Mouse (Mus musculus): ENCODE results near the gene Mlf2. TPM values are rescaled to one million over a fixed set of nuclear protein-coding genes. Genes with fewer than 3 reads are reported as not detected.

Mlf2 gene
- total RNA-seq, 2 experiments from 2014 or later, result 670 to 685 TPM

DNA sequence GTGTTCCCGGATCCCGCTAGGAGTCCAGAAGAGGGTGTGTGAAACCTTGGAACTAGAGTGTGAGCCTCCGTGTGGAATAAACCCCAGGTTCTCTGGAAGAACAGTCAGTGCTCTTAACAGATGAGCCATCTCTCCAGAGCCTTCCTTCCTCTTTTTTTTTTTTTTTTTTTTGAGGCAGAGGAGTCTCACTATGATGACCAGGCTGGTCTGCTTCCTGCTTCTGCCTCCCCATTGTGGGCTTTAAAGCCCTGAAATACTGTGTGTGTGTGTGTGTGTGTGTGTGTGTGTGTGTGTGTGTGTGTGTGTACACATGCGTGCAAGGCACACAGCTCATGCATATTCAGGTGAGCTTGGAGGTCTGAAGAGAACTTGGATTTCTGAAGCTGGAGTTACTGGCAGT is 9.6 kb upstream of the Mlf2 start:
- intact Hi-C loops (cut with DNase I), result no loop called here

DNA sequence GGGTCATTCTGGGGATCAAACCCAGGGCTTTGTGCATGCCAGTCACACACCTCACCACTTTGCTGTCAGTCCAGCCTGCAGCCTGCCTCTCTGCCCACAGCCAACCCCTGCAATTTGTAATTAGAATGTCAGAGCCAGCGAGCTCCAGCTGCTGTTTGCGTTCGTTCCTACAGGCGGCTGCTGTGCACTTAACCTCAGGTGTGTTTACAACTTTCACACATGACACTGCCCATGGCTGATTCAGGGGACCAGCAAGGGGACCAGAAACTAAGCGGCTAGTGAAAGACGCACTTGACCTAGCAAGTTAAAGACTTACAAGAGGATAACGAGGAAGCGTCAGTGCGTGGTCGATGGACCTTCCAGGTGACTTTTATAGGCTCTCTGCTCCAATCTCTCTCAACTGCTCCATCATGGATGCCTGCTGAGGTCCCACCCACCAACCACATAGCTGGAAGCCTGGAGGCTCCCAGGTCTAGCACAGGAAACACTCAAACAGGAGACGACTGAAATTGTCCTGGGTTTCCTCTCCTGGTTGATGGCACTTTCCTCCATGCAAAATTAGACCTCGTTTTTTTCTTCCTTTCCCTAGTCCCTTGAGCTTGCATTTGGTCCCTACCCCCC is 5.9 kb upstream of the Mlf2 start:
- intact Hi-C loops (cut with DNase I), result no loop called here
- DNase-seq (ENCODE audit: low spot score in 2 of 2), result no peak

More for the DNA sequence above, 9.6 kb upstream of the Mlf2 start:
- DNase-seq (ENCODE audit: low spot score in 2 of 2), result no peak

DNA sequence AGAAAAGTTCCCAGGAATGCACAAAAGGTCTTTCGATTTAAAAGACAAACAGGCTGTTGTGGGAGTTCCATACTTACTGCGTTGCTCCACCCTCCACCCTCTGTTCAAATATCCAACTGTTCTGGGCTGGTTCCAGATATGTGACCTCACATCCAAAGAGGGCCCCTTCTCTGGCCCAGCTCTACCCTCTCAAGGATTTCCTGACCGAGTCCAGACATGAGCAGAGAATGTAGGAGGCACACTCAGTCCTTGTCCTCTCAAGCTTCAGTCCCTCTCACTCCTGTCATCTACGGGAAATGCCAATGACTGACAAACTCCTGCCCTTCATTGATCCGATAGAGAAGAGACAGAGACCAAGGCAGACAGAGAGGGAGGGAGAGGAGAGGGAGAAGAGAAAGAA is 5.2 kb upstream of the Mlf2 start:
- intact Hi-C loops (cut with DNase I), result no loop called here
- no peak for DNase-seq (ENCODE audit: low spot score in 2 of 2)

DNA sequence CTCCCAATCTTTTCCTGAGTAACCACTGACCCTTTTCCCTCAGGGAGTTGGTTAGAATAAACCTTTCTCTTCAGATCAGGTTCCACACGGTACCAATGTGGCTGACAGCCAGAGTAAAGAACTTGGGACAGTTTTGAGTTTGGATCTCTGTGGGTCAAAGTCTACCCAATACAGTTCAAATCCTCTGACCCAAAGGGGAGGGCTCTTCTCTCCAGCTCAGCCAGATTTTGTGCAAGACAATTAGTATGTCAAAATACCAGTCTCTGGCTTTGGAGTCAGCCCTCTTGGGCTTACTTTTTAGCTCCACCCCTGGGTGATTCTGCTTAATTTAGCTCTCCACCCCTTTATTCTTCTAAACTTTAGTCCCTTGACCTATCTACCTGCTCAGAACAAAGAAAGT is 955 bp upstream of the Mlf2 start:
- DNase-seq (ENCODE audit: low spot score in 2 of 2), result no peak
- intact Hi-C loops (cut with DNase I), result loop anchor here (1.0 to 5.0 kb wide), 3 partner anchors 13 to 77 kb away; partner anchors contain the start of genes Gpr162 and Zfp384

DNA sequence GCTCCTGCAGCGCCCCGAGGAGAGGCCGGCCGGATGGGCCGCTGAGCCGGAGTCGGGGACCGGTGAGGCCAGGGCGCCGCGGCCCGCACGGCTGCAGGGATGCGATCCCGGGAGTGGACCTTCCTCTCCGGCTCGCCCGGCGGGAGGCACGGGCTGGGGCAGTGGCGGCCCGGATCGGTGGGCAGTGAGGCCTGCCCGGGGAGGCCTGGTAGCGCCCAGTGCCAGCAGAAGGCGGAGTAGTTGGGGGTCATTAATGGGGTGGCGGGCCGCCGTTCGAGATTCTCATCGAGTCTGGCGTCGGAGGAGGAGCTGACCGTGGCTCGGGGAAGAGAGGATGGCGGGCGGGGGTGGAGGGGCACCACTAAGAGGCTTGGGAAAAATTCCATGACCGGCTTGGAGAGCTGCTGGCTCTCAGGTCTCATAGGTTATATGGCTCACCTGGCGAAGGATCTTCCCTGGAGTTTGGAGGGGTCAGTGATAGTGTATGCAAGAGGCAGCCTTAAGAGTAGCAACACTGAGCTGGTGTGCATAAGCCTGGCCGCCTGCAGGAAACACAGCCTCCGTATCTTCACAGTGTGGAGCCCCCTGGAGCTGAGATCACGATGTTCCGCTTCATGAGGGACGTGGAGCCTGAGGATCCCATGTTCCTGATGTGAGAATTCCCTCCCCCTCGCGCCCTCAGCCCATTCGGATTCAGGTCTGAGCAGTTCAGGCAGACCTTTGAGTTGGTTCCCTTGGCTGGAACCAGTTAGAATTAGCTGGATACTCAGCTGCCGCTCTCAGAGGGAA is 533 bp downstream of the Mlf2 start:
- DNase-seq (ENCODE audit: low spot score in 2 of 2), result peak; percentile 65 to 86
- intact Hi-C loops (cut with DNase I), result loop anchor here (5.0 kb wide), 2 partner anchors 69 to 76 kb away; partner anchors contain the start of genes Gpr162 and Zfp384

DNA sequence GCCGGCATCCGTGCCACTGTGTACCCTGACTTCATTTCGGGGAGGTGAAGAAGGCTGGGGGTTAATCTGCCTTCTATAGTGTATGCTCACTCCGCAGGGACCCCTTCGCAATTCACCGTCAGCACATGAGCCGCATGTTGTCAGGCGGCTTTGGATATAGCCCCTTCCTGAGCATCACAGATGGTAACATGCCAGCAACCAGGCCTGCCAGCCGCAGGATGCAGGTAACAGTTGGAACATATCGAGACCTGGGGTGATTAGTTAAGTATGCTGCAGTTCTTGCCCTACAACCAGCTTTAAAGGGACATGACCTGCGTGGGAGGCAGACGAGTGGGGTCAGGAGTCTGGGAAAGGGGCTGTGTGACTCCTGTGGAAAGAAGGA is 1.1 kb downstream of the Mlf2 start:
- intact Hi-C loops (cut with DNase I), result loop anchor here (5.0 kb wide), 2 partner anchors 70 to 75 kb away; partner anchors contain the start of genes Gpr162 and Zfp384
- DNase-seq (ENCODE audit: low spot score in 2 of 2), result no peak

DNA sequence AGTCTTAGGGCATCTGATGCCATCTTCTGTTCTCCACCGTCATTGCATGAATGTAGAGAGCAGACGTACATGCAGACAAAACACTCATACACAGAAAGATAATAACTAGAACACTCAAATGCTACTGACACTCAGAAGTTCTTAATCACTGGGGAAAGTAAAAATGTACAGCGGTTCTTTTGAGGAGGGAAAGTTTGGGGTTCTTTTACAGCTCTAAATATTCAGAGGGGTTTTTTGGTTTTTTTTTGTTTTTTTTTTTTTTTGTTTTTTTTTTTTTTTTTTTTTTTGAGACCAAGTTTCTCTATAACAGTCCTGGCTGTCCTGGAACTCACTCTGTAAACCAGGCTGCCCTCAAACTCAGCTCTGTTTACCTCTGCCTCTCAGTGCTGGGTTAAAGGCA is 1.9 kb downstream of the Mlf2 start:
- intact Hi-C loops (cut with DNase I), result loop anchor here (5.0 kb wide), 2 partner anchors 71 to 74 kb away; partner anchors contain the start of genes Gpr162 and Zfp384
- DNase-seq (ENCODE audit: low spot score in 2 of 2), result no peak

DNA sequence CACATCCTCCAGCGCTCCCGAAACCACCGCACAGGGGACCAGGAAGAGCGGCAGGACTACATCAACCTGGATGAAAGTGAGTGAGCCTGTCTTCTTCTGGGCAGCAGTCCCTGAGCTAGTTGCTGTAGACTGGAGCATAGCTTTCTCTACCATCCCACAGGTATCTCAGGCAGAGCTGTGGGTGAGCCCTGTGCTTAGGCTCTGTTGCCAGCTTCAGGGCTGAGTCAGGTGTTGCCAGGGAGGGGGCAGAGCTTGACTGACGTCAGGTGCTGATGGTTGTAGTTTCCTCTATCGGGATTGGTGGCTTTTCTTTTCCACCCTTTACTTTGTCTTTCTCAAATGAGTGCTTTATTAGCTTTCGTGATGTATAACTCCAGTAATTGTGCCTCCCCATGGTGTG is 3.5 kb downstream of the Mlf2 start:
- intact Hi-C loops (cut with DNase I), result loop anchor here (5.0 kb wide), 2 partner anchors 72 to 73 kb away; partner anchors contain the start of genes Gpr162 and Zfp384
- no peak for DNase-seq (ENCODE audit: low spot score in 2 of 2)

DNA sequence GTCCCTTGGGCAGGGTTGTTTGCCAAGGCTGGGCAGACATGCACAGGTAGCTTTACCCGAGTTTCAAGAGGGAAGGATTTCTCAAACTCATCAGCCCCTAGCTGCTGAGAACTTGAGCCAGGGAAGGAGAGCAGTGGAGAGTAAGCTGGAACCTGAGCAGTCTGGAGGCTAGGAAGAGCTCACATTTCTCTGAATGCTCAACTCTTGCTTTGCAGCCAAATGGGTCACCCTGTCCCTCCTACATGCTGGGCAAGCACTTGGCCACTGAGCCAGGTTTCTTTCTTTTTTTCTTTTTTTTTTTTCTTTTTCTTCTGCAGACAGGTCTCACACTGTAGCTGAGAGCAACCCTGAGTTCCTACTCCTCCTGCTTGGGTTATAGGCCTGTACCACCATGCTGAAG is 5.5 kb downstream of the Mlf2 start:
- intact Hi-C loops (cut with DNase I), result no loop called here
- DNase-seq (ENCODE audit: low spot score in 2 of 2), result no peak

DNA sequence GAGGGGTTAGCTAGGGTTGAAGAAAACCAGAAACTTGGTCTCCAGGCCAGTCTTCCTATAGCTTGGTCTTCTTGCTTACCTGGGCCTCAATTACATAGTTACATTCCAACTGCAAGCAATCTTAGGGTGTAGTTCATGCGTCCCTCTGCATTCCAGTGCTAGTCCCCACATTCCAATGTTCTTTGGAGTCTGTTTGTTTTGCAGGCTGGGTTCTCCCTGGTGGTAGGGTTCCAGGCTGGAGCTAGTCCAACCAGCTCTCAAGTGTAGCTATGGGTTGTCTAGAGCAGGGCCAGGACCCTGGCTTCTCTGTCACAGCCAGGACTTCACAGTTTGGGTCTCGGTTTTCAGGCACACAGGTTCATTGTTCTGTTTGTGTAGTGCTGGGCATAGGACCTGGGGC is 6.3 kb downstream of the Mlf2 start:
- intact Hi-C loops (cut with DNase I), result no loop called here
- no peak for DNase-seq (ENCODE audit: low spot score in 2 of 2)

DNA sequence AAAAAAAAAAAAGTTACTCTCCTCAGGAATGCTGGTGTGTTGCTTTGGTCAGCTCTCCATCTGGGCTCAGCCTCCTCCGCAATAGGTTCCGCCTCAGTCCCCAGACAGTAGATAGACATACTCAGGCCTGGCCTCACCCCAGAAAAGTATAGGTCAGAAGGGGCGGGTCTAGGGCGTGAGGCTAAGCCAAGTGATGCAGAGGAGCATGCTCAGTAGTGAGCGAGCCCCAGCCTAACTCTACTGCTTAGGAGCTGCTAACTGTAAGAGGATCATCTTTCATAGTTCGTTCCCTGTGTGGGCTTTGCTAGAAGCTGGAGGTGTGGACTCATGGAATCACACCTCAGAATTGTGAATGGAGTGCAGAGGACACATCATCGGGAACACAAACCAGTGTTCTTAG is 7.4 kb downstream of the Mlf2 start:
- no peak for DNase-seq (ENCODE audit: low spot score in 2 of 2)
- intact Hi-C loops (cut with DNase I), result no loop called here

DNA sequence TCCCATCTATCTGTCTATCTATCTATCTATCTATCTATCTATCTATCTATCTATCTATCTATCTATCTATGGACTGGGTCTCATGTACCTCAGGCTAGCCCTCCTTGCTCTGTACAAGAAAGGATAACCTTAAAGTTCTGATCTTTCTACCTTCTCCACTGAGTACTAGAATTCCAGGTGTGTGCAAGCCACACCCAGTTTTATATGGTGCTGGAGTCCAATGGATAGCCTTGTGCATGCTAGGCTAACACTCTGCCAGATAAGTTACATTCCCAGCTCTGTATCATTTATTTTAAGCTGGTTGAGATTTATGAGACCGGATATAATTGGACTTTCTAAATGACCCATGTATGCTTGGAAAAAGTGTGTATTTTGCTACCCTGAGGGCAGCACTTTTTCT is 10.5 kb downstream of the Mlf2 start:
- intact Hi-C loops (cut with DNase I), result no loop called here
- DNase-seq (ENCODE audit: low spot score in 2 of 2), result no peak

DNA sequence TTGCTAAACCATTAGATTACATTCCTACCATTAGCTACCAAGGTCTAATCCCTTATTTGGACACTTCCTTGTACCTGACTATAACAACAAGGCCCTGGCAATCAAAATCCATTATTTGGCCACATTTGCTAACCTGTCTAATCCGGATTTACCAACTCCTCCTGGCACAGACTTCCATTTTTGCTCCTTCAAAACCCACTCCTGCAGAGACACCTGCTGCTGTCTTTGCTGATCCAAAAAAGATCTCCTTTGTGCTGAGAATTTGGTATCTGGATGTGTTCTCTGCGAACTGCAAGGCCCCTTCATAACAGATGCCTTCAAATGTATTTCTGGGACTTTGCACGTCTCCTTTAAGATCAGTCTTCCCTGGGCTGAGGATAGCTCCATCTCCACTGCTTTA is 12.3 kb downstream of the Mlf2 start:
- intact Hi-C loops (cut with DNase I), result no loop called here
- no peak for DNase-seq (ENCODE audit: low spot score in 2 of 2)

DNA sequence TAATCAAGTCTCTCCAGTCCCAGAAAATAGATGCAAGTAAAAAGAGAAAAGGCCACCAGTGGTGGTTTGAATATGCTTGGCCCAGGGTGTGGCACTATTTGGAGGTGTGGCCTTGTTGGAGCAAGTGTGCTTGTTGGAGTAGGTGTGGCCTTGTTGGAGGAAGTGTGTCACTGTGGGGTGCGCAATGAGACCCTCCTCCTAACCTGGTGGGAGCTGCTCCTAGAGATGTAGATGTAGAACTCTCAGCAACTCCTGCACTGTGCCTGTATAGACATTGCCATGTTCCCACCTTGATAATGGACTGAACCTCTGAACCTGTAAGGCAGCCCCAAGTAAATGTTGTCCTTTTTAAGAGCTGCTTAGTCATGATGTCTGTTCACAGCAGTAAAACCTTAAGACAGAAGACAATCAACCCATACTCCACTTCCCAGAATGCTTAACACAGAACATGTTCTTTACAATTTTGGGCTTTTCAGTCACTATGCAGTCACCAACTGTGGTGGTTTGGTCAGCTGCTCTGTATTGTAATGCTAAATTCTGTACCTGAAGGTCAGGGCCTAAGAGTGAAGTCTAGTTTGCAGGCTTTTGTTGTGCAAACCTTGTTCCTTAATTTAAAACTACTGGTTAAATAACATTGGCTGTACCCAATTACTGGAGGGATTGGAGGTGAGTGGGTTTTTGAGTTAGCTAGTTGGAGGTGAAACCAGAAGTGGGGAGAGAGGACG is 23.0 kb downstream of the Mlf2 start:
- no peak for DNase-seq (ENCODE audit: low spot score in 2 of 2)
- intact Hi-C loops (cut with DNase I), result no loop called here

DNA sequence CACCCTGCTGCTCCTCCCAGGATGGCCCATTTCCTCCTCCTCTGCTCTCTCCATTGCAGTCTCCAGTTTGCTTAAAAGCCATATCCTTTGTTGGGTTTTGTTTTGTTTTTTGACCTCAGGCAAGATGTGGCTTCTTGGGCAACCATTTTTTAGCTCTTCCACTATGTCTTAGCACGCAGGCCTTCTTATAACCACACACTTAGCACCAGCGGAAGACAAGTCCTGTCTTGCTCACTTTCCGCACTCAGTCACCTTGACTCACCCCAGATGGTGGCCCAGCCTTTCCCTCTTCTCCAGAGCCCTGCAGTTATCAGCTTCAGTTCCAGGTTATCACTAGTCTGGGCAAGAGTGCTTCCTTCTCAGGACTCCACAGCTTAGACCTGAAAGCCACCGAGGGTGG is 24.0 kb downstream of the Mlf2 start:
- no peak for DNase-seq (ENCODE audit: low spot score in 2 of 2)
- intact Hi-C loops (cut with DNase I), result no loop called here

DNA sequence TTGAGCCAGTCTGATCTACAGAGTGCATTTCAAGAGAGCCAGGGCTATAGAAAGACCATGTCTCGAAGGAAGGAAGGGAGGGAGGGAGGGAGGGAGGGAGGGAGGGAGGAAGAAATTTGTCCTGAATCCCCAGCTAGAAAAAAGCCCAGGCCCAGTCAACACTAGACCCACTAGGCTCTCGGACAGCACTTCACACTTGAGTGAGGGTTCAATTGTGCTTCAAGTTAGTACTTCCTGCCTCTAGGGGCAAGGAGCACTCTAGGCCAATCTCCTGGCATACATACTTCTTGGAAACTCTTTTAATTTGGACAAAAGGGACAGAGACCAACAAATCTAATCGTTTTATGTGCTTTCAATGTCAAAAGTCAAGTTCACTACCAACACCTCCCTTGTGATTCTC is 26.9 kb downstream of the Mlf2 start:
- DNase-seq (ENCODE audit: low spot score in 2 of 2), result no peak
- intact Hi-C loops (cut with DNase I), result no loop called here

DNA sequence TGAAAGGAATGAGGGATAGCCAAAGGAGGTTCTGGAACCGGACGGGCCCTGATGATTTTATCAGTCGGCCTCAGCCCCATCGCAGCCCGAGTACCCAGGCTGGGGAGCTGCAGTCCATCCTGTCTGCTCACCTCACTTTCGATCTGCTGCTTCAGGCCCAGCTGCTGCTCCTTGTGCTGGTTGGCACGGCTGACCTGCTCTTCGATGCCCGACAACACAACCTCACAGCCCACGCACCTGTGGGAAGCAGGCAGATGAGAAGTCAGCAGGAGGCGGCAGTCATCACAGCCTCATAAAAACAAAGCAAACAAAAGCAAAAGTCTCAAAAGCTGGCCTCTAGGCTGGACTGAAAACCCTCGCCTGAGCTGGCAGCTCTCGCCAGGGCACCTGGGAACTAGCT is 28.8 kb downstream of the Mlf2 start:
- no peak for DNase-seq (ENCODE audit: low spot score in 2 of 2)
- intact Hi-C loops (cut with DNase I), result no loop called here

DNA sequence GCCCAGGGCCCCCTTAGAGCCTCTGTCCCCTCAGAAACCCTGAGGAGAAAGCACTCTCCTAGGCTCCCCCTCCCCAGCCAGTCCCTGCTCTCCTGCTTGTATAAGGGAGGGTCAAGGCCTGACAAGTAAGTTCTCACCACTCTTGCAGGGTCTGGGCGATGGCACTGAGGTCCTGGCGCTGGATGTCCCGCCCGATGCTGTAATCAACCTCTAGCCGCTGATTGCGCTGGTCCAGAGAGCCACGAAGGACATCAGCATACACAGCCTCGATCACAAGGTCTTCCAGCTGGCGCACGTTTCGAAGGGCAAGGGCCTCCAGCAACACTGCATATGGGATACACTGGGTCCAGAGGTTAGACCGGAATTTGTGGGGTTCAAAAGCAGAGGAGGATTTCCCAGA is 29.8 kb downstream of the Mlf2 start:
- no peak for DNase-seq (ENCODE audit: low spot score in 2 of 2)
- intact Hi-C loops (cut with DNase I), result no loop called here

DNA sequence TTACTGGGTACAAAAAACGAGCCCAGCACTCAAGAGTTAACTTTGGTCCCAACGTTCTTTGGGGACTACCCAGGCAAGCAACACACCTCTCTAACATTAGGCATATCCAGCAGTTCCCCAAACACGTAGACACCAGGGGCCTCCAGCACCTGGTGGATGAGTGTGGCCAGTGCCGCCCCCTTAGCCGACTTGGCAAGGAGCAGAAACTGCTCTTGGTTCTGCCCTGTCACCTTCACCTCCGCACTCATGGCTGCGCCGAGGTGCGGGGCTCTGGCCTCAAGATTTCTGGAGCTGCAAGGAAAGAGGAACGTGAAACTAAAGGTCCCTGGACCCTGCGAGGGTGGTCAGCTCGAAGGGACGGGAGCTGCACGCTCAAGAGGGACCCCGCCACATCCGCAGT is 33.5 kb downstream of the Mlf2 start:
- intact Hi-C loops (cut with DNase I), result no loop called here
- no peak for DNase-seq (ENCODE audit: low spot score in 2 of 2)

DNA sequence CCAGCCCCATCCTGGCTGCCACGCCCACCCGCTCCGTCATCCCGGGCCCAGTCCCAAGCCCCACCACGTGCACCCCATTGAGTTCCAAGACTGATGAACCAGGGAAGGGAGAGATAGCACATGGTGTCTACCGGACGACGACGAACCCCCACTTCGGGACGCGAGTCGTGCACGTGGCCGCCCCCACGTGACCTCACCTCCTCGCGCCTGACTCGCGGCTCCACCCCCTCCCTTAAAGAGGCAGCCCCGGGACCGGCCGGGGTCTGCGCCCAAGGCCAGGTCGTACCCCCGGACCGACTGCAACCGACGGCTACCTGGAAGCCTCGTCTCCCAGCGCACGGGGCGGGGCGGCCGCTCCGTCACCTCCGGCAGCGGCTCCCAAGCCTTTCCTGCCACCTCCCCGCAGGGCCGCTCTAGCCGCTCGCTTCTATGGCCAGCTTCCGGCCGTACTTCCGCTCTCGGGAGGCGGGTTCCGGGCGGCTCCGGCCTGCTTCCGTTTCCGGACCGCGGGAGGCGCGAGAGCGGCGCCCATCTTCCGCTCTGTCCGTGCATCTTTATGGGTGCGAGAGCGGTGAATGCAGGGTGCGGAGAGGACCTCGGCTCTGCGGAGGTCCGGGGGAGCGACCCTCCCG is 34.0 kb downstream of the Mlf2 start, which contains the start of gene Cops7a:
Gene Cops7a, minus strand, starts transcription at position 451 of the 632 bp plus-strand sequence.
- intact Hi-C loops (cut with DNase I), result no loop called here

More for the DNA sequence above, 34.0 kb downstream of the Mlf2 start, which contains the start of gene Cops7a:
- DNase-seq (ENCODE audit: low spot score in 2 of 2), result peak; percentile 94

Measured in left cerebral cortex, postnatal 14 days (tissue).